Mouse (Mus musculus) right cerebral cortex, adult 18-20 months (tissue): ENCODE results near the gene Fam192a.
A peak's percentile ranks its signal among the peaks of the same experiment; 100 is the strongest.

Source experiments
- DNase-seq: peaks from one replicate; pipeline ENCODE4 v3.0.0; 2022; ENCODE audit warnings: mixed read lengths

The Fam192a gene

DNA sequence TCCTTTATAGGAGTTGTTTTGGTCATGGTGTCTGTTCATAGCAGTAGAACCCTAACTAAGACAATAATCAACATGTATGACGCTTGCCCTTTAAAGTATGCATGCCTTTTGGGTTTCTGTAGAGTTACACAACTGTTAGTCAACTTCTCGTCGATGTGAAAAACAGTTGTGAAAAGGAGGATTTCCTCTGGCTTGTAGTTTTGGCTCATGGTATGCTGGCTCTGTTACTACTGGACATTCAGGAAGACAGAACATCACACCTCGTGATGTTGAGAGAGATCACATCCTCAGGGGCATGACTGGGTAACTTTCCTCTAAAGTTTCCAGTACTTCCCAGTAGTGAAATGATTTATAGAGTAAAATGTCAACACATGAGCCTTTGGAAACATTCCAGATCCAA lies 71.2 kb downstream of the Fam192a start:
- DNase-seq = no peak

DNA sequence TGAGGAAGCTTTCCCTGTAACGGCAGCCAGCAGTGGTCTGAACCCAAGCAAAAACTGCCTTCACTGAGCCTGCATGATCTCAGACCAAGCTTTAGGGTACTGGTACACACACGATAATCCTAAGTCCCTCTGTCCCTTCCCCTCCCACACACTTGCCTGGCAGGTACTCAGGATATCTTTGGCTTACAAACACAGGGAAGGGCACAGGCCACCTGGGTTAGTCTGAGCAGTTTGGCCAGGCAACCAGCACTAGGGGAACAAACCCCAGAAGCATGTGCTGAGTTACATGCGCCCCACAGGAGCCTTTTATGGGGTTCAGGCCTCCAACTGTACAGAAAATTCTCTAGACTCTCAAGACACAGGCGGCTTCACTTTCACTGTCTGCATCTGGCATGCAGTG lies 71.9 kb downstream of the Fam192a start:
- no peak for DNase-seq

DNA sequence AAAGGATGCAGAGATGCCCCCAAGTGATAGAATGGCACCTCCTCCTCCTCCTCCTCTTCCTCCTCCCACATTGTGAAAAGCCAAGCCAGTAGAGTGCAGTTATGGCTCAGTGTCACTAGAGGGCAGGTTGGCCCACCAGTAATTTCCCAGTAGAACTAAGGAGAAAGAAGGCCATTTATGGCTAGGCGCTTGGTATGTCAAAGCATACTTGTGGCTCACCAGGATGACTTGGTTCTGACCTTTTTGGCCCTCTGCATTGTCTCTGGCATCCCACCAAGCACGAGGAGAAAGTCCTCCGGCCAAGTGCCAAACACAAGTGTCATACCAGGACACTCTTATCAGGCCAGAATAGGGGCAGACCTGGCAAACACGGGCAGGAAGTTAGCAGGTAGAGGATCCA lies 73.6 kb downstream of the Fam192a start:
- DNase-seq = peak; percentile 50

DNA sequence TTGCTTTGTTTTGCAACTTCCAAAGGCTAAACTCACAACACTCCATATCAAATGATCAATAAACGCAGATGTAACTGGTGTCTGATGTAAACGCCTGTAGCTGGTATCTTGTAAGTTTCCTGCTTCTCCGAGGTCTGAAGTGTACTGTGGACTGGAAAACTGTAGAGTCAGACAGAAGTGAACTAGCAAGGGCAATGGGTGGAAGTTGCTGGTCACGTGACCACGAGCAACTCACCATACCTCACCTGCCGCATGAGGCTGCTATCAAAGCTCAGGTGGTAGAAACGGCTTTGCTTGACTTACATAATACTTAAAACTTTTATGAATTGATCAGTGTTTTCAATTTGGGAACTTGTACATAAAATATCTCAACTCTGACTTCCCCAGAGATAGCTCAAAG lies 74.6 kb downstream of the Fam192a start:
- DNase-seq = no peak

DNA sequence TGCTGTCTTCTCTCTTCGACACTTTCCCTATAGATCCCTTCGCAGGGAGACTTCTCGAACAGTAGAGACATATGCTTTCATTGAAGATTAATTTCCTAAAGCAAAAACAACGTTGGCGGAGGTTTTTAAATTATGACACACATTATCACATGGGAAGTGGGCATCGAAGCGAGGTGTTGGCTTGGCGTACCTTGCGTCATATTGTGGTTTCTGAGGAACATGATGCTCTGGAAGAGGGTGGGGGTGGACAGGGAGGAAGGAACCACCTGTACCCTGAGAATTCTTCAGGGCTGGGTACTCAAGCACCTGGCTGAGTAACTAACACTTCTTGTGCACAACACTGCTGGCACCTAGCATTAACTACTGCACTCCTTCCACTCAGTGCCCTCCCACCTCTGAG lies 77.2 kb downstream of the Fam192a start:
- DNase-seq = no peak
